Mouse (Mus musculus) liver, adult 2 months (tissue): ENCODE measurements around the gene Dgkq. TPM values are rescaled to one million over a fixed set of nuclear protein-coding genes. Genes with fewer than 3 reads are reported as not detected.

Source experiments
- DNase-seq: peaks from one replicate; pipeline ENCODE4 v3.0.0-alpha.2; 2011; ENCODE audit warnings: low read depth, low spot score; ENCODE audit errors: extremely low read depth
- H3K27ac ChIP-seq: fragments of 200-500 bp; replicated peaks from 2 replicates; pipeline ENCODE4 v1.5.1; 2012; ENCODE audit warnings: low read depth, mild to moderate bottlenecking, control low read depth, inconsistent platforms, low read length; ENCODE audit not compliant: insufficient read depth
- H3K27me3 ChIP-seq: fragments of 200-500 bp; 2 replicates; pipeline ENCODE4 v1.6.1; 2012; ENCODE audit warnings: mild to moderate bottlenecking, moderate library complexity, low read length, inconsistent platforms; ENCODE audit not compliant: control insufficient read depth, insufficient read depth
- H3K36me3 ChIP-seq: fragments of 200-500 bp; 2 replicates; pipeline ENCODE4 v1.6.1; 2012; ENCODE audit warnings: low read length, inconsistent platforms; ENCODE audit not compliant: control insufficient read depth, insufficient read depth
- H3K4me1 ChIP-seq: fragments of 200-500 bp; 2 replicates; pipeline ENCODE4 v1.6.1; 2011; ENCODE audit warnings: low read length; ENCODE audit not compliant: control insufficient read depth, insufficient read depth
- H3K4me3 ChIP-seq: fragments of 200-500 bp; 2 replicates; pipeline ENCODE4 v1.5.1; 2011; ENCODE audit warnings: low read depth, mild to moderate bottlenecking, control low read depth, low read length, moderate library complexity; ENCODE audit not compliant: insufficient read depth
- H3K79me2 ChIP-seq: fragments of 200-500 bp; 2 replicates; pipeline ENCODE4 v1.6.1; 2012; ENCODE audit warnings: inconsistent platforms, mild to moderate bottlenecking, low read length, moderate library complexity; ENCODE audit not compliant: control insufficient read depth, insufficient read depth
- H3K9ac ChIP-seq: fragments of 200-500 bp; 2 replicates; pipeline ENCODE4 v1.6.1; 2012; ENCODE audit warnings: low read depth, mild to moderate bottlenecking, control low read depth, inconsistent platforms, low read length
- CTCF ChIP-seq: fragments of 200-500 bp; IDR thresholded peaks from 2 replicates; pipeline ENCODE4 v1.5.1; 2011; ENCODE audit warnings: low read depth, low read length, control low read depth
- POLR2A ChIP-seq: fragments of 200-500 bp; IDR thresholded peaks from 2 replicates; pipeline ENCODE4 v1.6.1; 2011; ENCODE audit warnings: low read length, control low read depth; ENCODE audit not compliant: insufficient read depth; ENCODE audit errors: extremely low read depth
- WGBS: fragments of 180-500 bp; shearing (Covaris S2); methylation state at CpG from one replicate; pipeline ENCODE4 v1.1.7; 2018; 5-methylcytosine and 5-hydroxymethylcytosine counted together
- polyA plus RNA-seq: library from polyadenylated mRNA; depleted of rRNA; stranded (reverse); fragments of >200 nt; gene quantifications from 2 replicates; pipeline ENCODE4 v1.2.3, GENCODE M21; 2012
- total RNA-seq: library from RNA; depleted of rRNA; stranded (reverse); fragments of >200 nt; gene quantifications from 2 replicates; pipeline ENCODE4 v1.2.3, GENCODE M21; 2014

Dgkq gene
- total and polyA plus RNA-seq, 2 experiments = 16.3 to 28.2 TPM

DNA sequence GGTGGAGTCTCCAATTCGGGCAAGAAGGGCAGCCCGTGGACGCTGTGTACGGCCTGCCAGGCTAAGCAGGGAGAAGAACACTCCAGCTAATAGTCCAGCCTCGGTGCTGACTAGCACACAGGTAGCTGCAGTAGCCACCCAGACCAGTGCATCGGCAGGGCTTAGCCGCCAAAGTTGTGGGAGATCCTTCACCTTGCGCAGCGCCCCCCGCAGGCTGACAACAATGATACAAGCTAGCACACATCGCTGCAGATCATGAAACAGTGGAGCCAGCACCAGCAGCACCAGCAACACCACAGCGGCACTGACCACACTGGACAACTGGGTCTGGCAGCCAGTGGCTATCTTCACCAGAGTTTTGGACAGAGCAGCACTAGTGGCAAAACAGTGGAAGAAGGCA is 2.3 kb upstream of the Dgkq start:
- no peaks in the 10 kb centered on the region for H3K27me3 ChIP-seq
- H3K36me3 ChIP-seq = no peaks in the 10 kb centered on the region; the same call in 1 of the 2 replicates
- peaks cover 35% of the 10 kb centered on the region for H3K4me1 ChIP-seq
- DNase-seq = no peak
- peaks cover 12% of the 10 kb centered on the region; the same call in 1 of the 2 replicates for H3K79me2 ChIP-seq
- peak overlapping the region; percentile 88 for H3K9ac ChIP-seq
- TF ChIP-seq CTCF (peak; percentile 58), POLR2A (no peak)
- WGBS = 72% methylated on average over 12 of the region's 12 CpGs
- peak overlapping the region; percentile 3; the same call in 1 of the 2 replicates for H3K4me3 ChIP-seq
- H3K27ac ChIP-seq = peak overlapping the region; percentile 97

DNA sequence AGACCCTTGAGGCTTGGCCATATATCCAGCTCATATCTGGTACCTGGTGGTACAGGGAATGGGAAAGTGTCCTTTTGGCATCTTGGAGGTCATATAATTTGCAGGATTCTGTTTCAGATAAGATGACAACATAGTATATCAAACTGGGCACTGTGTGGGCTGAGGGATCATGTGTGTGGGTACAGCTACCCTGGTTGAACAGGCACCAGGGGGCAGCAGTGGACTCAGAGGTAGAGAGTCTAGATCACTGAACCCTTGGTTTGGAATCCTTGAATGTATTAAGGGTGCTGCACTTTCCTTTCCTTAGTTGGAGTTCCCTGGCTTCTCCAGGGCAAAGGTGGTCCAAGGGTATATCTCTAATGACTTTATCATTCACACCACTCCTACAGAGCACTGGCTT is 1.3 kb upstream of the Dgkq start:
- TF ChIP-seq CTCF (peak; percentile 76), POLR2A (no peak)
- Histone ChIP-seq H3K79me2 (peaks cover 12% of the 10 kb centered on the region; the same call in 1 of the 2 replicates), H3K9ac (no peak overlapping the region), H3K36me3 (no peaks in the 10 kb centered on the region; the same call in 1 of the 2 replicates), H3K27ac (no peak overlapping the region; the same call in 1 of the 2 replicates), H3K27me3 (no peaks in the 10 kb centered on the region), H3K4me3 (no peak overlapping the region), H3K4me1 (peaks cover 34% of the 10 kb centered on the region)
- DNase-seq = peak; percentile 76

DNA sequence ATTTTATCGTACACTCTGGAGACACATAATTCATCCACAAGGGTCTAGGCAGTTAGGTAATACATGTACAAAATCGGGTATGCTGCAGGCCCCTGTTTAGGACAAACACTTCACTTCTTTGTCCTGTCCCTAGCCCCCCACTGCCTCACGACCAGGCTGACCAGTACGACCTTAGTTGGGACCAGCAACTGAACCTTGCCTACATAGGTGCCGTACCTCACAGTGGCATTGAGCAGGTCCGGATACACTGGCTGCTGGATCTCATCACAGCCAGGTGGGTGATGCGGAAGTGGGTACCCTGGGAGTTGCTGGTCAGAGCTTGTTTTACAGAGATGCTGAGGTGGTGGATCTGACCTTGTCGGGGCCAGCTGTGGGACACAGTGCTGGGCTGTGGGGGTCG is 514 bp upstream of the Dgkq start:
- peaks cover 31% of the 10 kb centered on the region for H3K4me1 ChIP-seq

DNA sequence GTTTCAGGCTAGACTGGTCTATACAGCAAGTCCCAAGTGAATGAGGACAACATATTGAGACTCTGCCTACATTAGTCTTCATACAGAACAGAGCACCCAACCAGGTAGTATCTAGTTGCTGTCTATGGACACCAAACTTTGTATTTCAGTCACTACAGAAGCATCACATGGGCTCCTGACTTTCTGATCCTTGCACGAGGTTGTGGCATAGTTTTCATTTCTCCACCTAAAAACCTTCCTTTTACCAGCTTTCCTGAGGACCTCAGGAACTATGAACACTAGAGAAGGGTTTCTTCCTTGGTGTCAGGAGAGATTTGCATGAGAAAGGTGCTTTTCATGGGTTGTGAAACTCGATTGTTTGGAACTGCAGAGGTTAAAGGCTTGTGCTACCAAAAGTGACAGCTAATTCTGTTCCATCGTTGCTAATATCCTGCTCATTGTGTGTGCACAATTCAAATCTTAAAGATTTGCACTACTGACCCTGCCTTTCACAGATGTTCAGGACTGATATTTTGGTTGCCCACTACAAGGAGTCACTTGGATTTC is 1.0 kb downstream of the Dgkq start:
- Histone ChIP-seq H3K4me3 (peak overlapping the region; percentile 81), H3K27me3 (no peaks in the 10 kb centered on the region), H3K4me1 (peaks cover 27% of the 10 kb centered on the region), H3K36me3 (no peaks in the 10 kb centered on the region; the same call in 1 of the 2 replicates), H3K27ac (peak overlapping the region; percentile 92), H3K9ac (peak overlapping the region; percentile 93), H3K79me2 (peaks cover 5% of the 10 kb centered on the region; the same call in 1 of the 2 replicates)
- 5% methylated on average over 3 of the region's 3 CpGs for WGBS
- no peak for DNase-seq
- TF ChIP-seq POLR2A (no peak), CTCF (no peak)

More for the DNA sequence above, 514 bp upstream of the Dgkq start:
- TF ChIP-seq POLR2A (no peak), CTCF (no peak)
- no peak overlapping the region for H3K4me3 ChIP-seq
- 30% methylated on average over 9 of the region's 9 CpGs for WGBS
- peak overlapping the region; percentile 92; the same call in 1 of the 2 replicates for H3K27ac ChIP-seq
- no peaks in the 10 kb centered on the region; the same call in 1 of the 2 replicates for H3K36me3 ChIP-seq
- peak; percentile 53 for DNase-seq
- peak overlapping the region; percentile 25 for H3K9ac ChIP-seq
- no peaks in the 10 kb centered on the region for H3K27me3 ChIP-seq
- peaks cover 12% of the 10 kb centered on the region; the same call in 1 of the 2 replicates for H3K79me2 ChIP-seq

DNA sequence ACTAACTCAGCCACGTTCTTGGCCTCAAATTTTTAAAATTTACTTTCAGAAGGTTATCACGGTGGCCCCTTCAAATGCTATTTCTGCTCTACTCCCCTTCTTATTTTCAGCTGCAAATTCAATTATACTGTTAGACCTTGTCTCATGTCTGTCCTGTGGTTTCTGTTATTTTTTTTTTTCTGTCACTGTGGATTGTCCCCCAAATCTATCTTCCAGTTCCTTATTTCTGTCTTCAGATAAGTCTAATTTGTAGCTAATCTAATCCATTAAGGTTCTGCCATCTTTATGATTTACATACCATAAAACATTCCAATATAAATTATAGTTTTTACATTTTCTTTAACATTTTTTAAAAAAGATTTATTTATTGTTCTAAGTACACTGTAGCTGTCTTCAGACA is 2.1 kb downstream of the Dgkq start:
- Histone ChIP-seq H3K4me1 (peaks cover 19% of the 10 kb centered on the region), H3K79me2 (no peaks in the 10 kb centered on the region), H3K9ac (no peak overlapping the region), H3K27me3 (no peaks in the 10 kb centered on the region), H3K4me3 (no peak overlapping the region), H3K36me3 (no peaks in the 10 kb centered on the region; the same call in 1 of the 2 replicates), H3K27ac (no peak overlapping the region)
- WGBS = 79% methylated on average over 2 of the region's 2 CpGs
- no peak for TF ChIP-seq POLR2A
- TF ChIP-seq CTCF = no peak
- DNase-seq = no peak

DNA sequence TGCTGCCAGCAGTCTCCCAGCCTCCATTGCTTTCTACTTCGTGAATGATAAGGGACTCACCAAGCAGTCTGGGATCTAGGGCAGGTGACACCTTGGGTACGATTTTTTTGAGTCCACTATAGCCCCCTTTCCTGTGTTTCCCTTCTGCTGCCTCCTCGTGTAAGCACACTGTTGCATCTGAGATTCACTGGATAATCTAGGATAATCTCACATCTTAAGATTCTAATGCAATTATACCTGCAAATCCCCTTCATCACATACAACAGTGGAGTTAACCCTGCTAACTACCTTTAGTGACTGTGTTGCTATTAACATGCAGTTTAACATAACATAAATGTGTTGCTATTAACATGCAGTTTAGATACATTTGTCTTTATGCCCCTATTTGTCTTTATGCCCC is 4.4 kb downstream of the Dgkq start:
- H3K4me3 ChIP-seq = no peak overlapping the region
- H3K4me1 ChIP-seq = peaks cover 12% of the 10 kb centered on the region
- WGBS = 62% methylated on average over 3 of the region's 3 CpGs
- no peaks in the 10 kb centered on the region for H3K79me2 ChIP-seq
- no peaks in the 10 kb centered on the region for H3K27me3 ChIP-seq
- H3K36me3 ChIP-seq = no peaks in the 10 kb centered on the region
- H3K27ac ChIP-seq = no peak overlapping the region
- DNase-seq = no peak
- TF ChIP-seq CTCF (no peak), POLR2A (no peak)
- no peak overlapping the region for H3K9ac ChIP-seq
